Mouse (Mus musculus): ENCODE results near the gene Fam20c. TPM values are rescaled to one million over a fixed set of nuclear protein-coding genes. Genes with fewer than 3 reads are reported as not detected.

The Fam20c gene
- polyA plus RNA-seq, 1 experiment from 2014 or later = 4.9 TPM

GRCm38 (mm10) chr5:138809767-138810166, 55.5 kb downstream of the Fam20c start:
- H3K4me3 ChIP-seq (ENCODE audit: low read depth, low read length) = no peak overlapping the region
- H3K27ac ChIP-seq (ENCODE audit: low read length) = no peak overlapping the region
- DNase-seq (ENCODE audit: low spot score) (no peak), ATAC-seq (no peak)
- H3K9ac ChIP-seq (replicated peaks; ENCODE audit: low read depth) = no peak overlapping the region
- H3K27me3 ChIP-seq (replicated peaks; ENCODE audit: insufficient read depth, low read length) = no peaks in the 10 kb centered on the region
- no peak for TF ChIP-seq CTCF (IDR thresholded peaks at IDR 0.05)
- TF ChIP-seq EP300 (IDR thresholded peaks at IDR 0.05) = no peak
- H3K4me1 ChIP-seq (ENCODE audit: insufficient read depth, low read depth, low read length) = no peaks in the 10 kb centered on the region
- H3K4me2 ChIP-seq (replicated peaks; ENCODE audit: low read depth, low read length) = no peak overlapping the region
- no peaks in the 10 kb centered on the region for H3K9me3 ChIP-seq (ENCODE audit: low read length)
- no peaks in the 10 kb centered on the region; the same call in 1 of the 2 replicates for H3K36me3 ChIP-seq (ENCODE audit: insufficient read depth, low read length)
- WGBS = 72% methylated on average over 6 of the region's 6 CpGs

GRCm38 (mm10) chr5:138819780-138820179, 65.5 kb downstream of the Fam20c start, which contains the start of gene Gm5294:
Gene Gm5294 (plus strand): TSS chr5:138820080.
- TF ChIP-seq EP300 (IDR thresholded peaks at IDR 0.05) (no peak), CTCF (IDR thresholded peaks at IDR 0.05) (no peak)
- Histone ChIP-seq H3K27me3 (replicated peaks; ENCODE audit: insufficient read depth, low read length) (peaks cover 46% of the 10 kb centered on the region), H3K27ac (ENCODE audit: low read length) (no peak within 1 kb of the TSS), H3K4me3 (ENCODE audit: low read depth, low read length) (peak within 1 kb of the TSS; percentile 16; the same call in 1 of the 2 replicates), H3K4me1 (ENCODE audit: insufficient read depth, low read depth, low read length) (no peaks in the 10 kb centered on the region), H3K9ac (replicated peaks; ENCODE audit: low read depth) (no peak within 1 kb of the TSS), H3K4me2 (replicated peaks; ENCODE audit: low read depth, low read length) (peak within 1 kb of the TSS; percentile 46), H3K36me3 (ENCODE audit: insufficient read depth, low read length) (no peaks in the 10 kb centered on the region), H3K9me3 (ENCODE audit: low read length) (no peaks in the 10 kb centered on the region)
- WGBS = 12% methylated on average over 21 of the region's 21 CpGs
- no peak for ATAC-seq
- DNase-seq (ENCODE audit: low spot score) = no peak

- no peak overlapping the region for H3K27ac ChIP-seq (ENCODE audit: low read length)
- H3K9me3 ChIP-seq (ENCODE audit: low read length) = no peaks in the 10 kb centered on the region
- peaks cover 46% of the 10 kb centered on the region for H3K27me3 ChIP-seq (replicated peaks; ENCODE audit: insufficient read depth, low read length)
- H3K4me3 ChIP-seq (ENCODE audit: low read depth, low read length) = peak overlapping the region; percentile 16; the same call in 1 of the 2 replicates
- TF ChIP-seq EP300 (IDR thresholded peaks at IDR 0.05) (no peak), CTCF (IDR thresholded peaks at IDR 0.05) (no peak)
- WGBS = 3% methylated on average over 38 of the region's 39 CpGs
- ATAC-seq (no peak), DNase-seq (ENCODE audit: low spot score) (no peak)
- no peak overlapping the region for H3K9ac ChIP-seq (replicated peaks; ENCODE audit: low read depth)
- no peaks in the 10 kb centered on the region for H3K36me3 ChIP-seq (ENCODE audit: insufficient read depth, low read length)
- no peaks in the 10 kb centered on the region for H3K4me1 ChIP-seq (ENCODE audit: insufficient read depth, low read depth, low read length)
- peak overlapping the region; percentile 46 for H3K4me2 ChIP-seq (replicated peaks; ENCODE audit: low read depth, low read length)
Measured at GRCm38 (mm10) chr5:138820717-138821332, 66.5 kb downstream of the Fam20c start.

- ATAC-seq (no peak), DNase-seq (ENCODE audit: low spot score) (no peak)
- peaks cover 35% of the 10 kb centered on the region for H3K27me3 ChIP-seq (replicated peaks; ENCODE audit: insufficient read depth, low read length)
- 46% methylated on average over 3 of the region's 3 CpGs for WGBS
- H3K4me3 ChIP-seq (ENCODE audit: low read depth, low read length) = no peak overlapping the region
- H3K9me3 ChIP-seq (ENCODE audit: low read length) = no peaks in the 10 kb centered on the region
- TF ChIP-seq EP300 (IDR thresholded peaks at IDR 0.05) = no peak
- no peak for TF ChIP-seq CTCF (IDR thresholded peaks at IDR 0.05)
- no peaks in the 10 kb centered on the region for H3K36me3 ChIP-seq (ENCODE audit: insufficient read depth, low read length)
- H3K9ac ChIP-seq (replicated peaks; ENCODE audit: low read depth) = no peak overlapping the region
- no peak overlapping the region for H3K4me2 ChIP-seq (replicated peaks; ENCODE audit: low read depth, low read length)
- H3K4me1 ChIP-seq (ENCODE audit: insufficient read depth, low read depth, low read length) = no peaks in the 10 kb centered on the region
- no peak overlapping the region for H3K27ac ChIP-seq (ENCODE audit: low read length)
Measured at GRCm38 (mm10) chr5:138825090-138825489, 70.8 kb downstream of the Fam20c start.

- Histone ChIP-seq H3K4me1 (ENCODE audit: insufficient read depth, low read depth, low read length) (no peaks in the 10 kb centered on the region), H3K4me2 (replicated peaks; ENCODE audit: low read depth, low read length) (no peak overlapping the region), H3K9ac (replicated peaks; ENCODE audit: low read depth) (no peak overlapping the region), H3K27ac (ENCODE audit: low read length) (no peak overlapping the region), H3K36me3 (ENCODE audit: insufficient read depth, low read length) (no peaks in the 10 kb centered on the region), H3K4me3 (ENCODE audit: low read depth, low read length) (no peak overlapping the region), H3K9me3 (ENCODE audit: low read length) (no peaks in the 10 kb centered on the region), H3K27me3 (replicated peaks; ENCODE audit: insufficient read depth, low read length) (no peaks in the 10 kb centered on the region)
- ATAC-seq (no peak), DNase-seq (ENCODE audit: low spot score) (peak; percentile 22)
- 22% methylated on average over 6 of the region's 6 CpGs for WGBS
- no peak for TF ChIP-seq CTCF (IDR thresholded peaks at IDR 0.05)
- no peak for TF ChIP-seq EP300 (IDR thresholded peaks at IDR 0.05)
Measured at GRCm38 (mm10) chr5:138833406-138833805, 79.1 kb downstream of the Fam20c start.

GRCm38 (mm10) chr5:138834910-138835309, 80.6 kb downstream of the Fam20c start:
- H3K27me3 ChIP-seq (replicated peaks; ENCODE audit: insufficient read depth, low read length) = no peaks in the 10 kb centered on the region
- no peak overlapping the region for H3K9ac ChIP-seq (replicated peaks; ENCODE audit: low read depth)
- TF ChIP-seq EP300 (IDR thresholded peaks at IDR 0.05) = no peak
- H3K36me3 ChIP-seq (ENCODE audit: insufficient read depth, low read length) = no peaks in the 10 kb centered on the region
- H3K4me2 ChIP-seq (replicated peaks; ENCODE audit: low read depth, low read length) = no peak overlapping the region
- no peak overlapping the region for H3K4me3 ChIP-seq (ENCODE audit: low read depth, low read length)
- no peaks in the 10 kb centered on the region for H3K9me3 ChIP-seq (ENCODE audit: low read length)
- no peak for DNase-seq (ENCODE audit: low spot score)
- ATAC-seq = no peak
- H3K4me1 ChIP-seq (ENCODE audit: insufficient read depth, low read depth, low read length) = no peaks in the 10 kb centered on the region
- 49% methylated on average over 3 of the region's 3 CpGs for WGBS
- no peak overlapping the region for H3K27ac ChIP-seq (ENCODE audit: low read length)

Measured in lung, postnatal 0 days (tissue).